Mouse (Mus musculus): Measurements from ENCODE around the gene Slx1b. TPM values are rescaled to one million over a fixed set of nuclear protein-coding genes. Genes with fewer than 3 reads are reported as not detected.
"Not testable (repeated sequence)": the region's sequence is repeated elsewhere in the genome, so short reads cannot be mapped to it uniquely, and the experiment has no call there.

The Slx1b gene
- total RNA-seq, 1 experiment from 2014 or later = 10.7 TPM

DNA sequence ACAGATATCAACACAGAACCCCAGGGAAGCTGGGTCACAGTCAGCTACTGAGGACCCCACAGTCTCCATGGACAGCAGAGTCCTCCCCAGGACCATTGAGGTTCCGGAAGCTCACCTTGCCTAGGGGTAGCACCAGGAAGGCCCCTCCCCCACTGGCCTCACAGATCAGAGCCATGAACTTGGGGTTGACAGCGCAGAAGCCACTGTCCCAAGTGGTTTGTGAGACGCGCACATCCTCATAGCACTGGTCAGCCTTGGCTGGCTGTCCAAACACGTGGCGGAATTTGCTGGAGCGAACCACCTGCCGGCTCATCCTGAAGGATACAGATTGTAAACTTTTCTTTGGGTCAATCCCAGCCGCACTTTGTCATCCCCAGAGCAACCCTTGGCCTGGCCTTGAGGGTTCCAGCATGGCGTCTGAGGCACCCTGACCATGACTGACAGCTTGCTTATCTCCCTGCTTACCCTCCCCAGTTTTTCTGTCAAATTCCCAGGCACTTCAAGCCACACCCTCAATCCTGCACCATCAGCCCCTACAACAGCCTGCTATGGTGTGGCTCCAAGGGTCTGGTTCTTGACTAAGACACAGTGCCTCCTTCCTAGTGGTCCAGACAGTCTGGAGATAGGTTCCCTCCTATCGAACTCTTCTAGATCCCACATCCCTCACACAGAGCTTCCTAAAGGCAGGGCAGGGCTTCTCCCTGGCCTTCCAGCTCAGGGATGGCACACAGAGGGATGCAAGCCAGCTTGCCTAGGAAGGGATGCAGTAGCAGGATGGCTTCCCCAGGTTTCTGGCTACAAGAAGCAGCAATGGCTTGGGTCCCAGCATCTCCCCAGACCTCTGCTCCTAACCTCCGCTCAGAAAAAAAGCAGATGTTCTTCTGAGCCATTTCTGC, 7.5 kb upstream of the Slx1b start:
- DNase-seq = no peak

- DNase-seq = no peak
Observed at GRCm38 (mm10) chr7:126702358-126702757, 6.8 kb upstream of the Slx1b start.

GRCm38 (mm10) chr7:126701559-126702357, 6.2 kb upstream of the Slx1b start:
- no peak for DNase-seq

DNA sequence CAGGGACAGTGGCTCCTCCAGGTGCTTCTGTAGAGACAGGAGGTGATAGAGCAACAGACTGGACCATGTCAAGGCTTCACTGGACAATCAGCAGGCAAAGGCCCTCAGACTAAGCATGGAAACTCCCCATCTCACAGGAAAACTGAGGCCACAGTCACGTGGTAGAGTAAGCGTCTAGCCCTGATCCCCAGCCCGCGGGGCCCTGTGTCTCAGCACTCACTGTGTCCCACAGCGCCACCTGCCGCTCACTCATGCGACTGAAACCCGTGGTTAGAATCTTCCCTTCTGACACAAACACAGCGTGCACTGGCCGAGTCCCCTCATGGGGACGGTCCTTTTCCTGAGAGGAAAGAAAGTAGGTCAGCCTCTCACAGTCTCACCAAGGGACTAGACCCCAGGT, 5.5 kb upstream of the Slx1b start:
- peak; percentile 94 for DNase-seq

- DNase-seq = no peak
Observed at GRCm38 (mm10) chr7:126700063-126701015, 4.8 kb upstream of the Slx1b start.

- no peak for DNase-seq
Observed at GRCm38 (mm10) chr7:126697838-126698237, 2.3 kb upstream of the Slx1b start.

GRCm38 (mm10) chr7:126696886-126697285, 1.3 kb upstream of the Slx1b start:
- no peak for DNase-seq

GRCm38 (mm10) chr7:126696303-126696702, 719 bp upstream of the Slx1b start:
- no peak for DNase-seq

- peak; percentile 86 for DNase-seq
Observed at GRCm38 (mm10) chr7:126695210-126695611, 373 bp downstream of the Slx1b start, which contains the start of gene Bola2. Gene Bola2 (plus strand): TSS chr7:126695401.

DNA sequence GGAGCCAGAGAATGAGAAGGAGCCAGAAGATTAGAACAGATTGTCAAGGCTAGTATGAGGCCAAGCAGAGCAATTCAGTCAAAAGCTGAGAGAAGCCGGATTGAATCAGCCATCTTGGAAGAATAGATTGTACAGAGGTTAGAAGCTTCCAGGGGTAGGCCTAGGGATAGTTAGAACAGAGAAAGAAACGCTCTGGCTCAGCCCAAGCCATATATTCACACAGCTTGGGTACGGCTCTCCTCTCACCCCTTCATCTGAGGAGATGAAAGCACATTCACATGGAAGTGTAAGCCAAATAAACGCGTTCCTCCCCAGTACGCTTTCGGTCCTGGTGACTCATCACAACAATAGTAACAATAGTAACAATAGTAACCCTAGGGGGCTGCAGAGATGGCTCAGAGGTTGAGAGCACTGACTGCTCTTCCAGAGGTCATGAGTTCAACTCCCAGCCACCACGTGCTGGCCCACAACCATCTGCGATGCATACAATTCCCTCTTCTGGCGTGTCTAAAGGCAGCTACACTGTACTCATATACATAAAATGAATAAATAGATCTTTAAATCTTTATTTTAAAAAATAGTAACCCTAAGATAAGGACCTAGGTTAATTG, 1.0 kb downstream of the Slx1b start:
- no peak for DNase-seq

DNA sequence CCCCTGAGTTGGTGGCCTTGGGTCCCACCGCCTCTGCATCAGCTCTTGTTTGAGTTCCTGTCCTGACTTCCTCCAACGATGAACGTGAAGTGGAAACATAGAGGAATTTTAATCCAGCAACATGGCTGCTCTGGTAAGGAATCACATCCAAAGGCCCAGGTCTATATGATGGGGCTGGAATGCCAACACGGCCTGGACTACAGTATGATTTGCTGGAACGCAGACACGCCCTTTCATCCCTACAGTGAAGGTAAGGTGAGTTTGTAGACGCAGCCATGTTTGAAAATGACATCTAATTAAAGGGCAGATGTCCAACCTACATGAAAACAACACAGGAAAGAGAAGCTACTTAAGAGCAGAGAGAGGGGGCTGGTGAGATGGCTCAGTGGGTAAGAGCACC, 1.8 kb downstream of the Slx1b start:
- DNase-seq = no peak

DNA sequence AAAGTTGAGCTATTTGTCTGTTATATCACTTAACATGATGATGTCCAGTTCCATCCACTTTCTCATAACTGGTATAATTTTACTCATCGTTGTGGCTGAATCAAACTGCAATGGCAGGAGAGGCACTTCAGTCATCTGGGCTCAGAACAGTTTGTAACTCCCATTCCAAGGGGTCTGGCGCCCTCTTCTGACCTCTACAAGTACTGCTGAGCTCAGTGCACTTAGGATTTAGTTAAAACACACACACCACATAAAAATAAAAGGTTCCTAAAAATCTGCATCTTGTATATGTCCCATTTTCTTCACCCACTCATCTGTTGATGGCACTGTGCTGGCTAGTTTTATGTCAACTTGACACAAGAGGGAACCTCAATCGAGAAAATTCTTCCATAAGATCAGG, 2.3 kb downstream of the Slx1b start:
- DNase-seq = peak; percentile 92

- DNase-seq = no peak
Observed at GRCm38 (mm10) chr7:126692426-126692825, 3.2 kb downstream of the Slx1b start.

DNA sequence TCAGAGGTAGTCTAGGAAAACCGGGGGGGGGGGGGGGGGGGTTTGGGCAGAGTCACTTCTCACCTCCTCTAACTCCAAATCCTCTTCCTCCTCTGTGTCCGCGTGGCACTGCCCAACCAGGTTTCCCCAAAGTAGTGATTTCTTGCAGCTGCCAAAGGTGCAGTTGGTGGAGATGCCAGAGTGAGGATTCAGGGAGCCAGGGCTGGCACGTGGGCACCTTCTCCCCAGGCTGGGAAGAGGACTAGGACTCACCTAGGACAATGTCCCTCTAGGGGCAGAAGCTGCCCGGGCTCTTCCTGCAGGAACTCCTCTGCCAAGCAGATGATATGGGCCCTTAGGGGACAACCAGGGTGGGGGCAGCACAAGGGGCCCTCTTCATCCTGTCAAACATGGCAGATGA, 3.9 kb downstream of the Slx1b start:
- DNase-seq = no peak

DNA sequence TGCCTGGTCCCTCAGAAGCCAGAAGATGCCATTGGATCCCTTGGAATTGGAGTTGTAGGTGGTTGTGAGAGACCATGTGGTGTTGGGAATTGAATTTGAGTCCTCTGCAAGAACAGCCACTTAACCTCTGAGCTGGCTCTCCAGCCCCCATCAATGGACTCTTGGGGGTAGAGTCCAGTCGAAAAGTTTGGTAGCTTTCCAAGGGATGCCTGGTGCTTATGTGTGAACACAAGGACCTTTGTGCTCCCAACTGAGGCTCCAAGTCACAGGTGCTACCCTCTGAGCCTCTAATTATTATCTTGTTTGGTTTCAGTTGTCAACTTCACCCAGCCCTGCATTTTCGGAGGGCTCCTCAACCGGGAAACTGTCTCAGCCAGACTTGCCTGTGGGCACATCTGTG, 4.8 kb downstream of the Slx1b start:
- DNase-seq = no peak

DNA sequence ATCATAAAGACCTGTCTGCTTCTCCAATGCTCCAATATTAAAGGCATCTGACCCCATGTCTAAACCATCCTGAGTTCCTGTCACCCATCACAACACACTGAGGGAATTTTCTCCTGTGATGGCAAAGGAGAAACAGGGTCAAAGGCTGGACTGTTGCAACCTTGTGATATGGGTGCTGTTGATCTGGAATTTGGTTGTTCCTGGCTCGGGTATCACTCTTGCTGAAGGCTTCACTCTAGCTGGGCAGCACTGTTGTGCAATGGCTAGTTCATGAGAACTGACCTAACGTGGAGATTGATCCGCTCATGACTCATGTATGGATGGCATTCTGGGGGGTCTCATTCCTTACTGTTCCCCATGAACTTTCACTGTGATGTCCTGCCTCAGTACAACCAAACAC, 6.6 kb downstream of the Slx1b start:
- no peak for DNase-seq

- DNase-seq = not testable (repeated sequence)
Observed at GRCm38 (mm10) chr7:126688156-126688555, 7.4 kb downstream of the Slx1b start.

- DNase-seq = no peak
Observed at GRCm38 (mm10) chr7:126681221-126681620, 14.4 kb downstream of the Slx1b start.

DNA sequence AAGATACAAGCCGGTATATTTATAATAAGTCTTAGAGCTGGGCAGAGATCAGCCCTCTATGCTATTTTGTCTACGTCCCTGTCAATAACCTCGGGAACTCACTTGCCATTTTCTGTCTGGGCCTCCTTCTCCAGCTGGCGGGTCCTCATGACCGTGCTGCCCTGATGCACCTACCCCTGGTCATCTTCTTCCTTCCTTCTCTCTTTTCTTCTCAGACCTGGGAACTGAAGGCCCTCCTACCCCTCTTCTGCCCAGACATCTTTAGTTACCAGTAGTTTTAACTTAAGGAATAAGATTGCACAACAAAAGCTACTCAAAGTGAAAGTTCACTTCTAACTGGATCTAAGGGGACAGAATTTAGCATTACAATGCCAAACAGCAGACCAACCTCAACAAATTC, 15.9 kb downstream of the Slx1b start:
- no peak for DNase-seq

DNA sequence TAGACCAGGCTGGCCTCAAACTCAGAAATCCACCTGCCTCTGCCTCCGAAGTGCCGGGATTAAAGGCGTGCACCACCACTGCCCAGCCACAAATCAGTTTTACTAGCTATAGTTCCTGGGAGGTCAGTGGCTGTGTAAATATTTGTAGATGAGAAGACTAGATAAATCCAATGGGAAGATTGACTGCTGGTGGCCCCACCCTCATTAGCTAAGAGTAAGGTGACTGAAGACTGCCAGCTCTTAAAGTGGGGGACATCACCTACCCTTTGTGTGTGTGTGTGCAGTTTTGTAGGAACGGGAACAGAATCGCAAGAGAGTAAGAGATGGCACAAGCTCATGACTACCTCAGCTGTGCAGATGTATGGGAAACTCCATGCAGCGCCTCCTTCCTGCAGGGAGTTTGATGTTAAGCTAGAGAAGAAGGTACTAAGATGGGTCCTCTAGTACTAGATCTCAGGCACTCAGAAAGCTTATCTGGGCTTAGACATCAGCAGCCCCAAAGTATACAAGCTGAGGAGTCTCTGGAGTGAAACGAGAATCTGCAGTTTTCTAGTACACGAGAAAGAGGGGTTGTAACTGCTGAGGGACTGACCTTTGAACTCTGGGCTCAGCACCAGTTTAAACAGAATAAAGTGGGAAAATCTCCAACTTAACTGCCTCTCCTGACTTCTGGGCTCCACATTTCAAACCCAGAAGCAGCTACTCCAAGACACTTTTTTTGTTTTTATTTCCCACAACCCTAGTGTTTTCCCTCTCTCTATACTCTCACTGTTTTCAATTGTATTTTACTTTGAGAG, 16.8 kb downstream of the Slx1b start:
- no peak for DNase-seq
